Mouse (Mus musculus) hindbrain, embryonic 10.5 days (tissue): ENCODE measurements around the gene Cfd. TPM values are rescaled to one million over a fixed set of nuclear protein-coding genes. Genes with fewer than 3 reads are reported as not detected.

Experiments
- DNase-seq: peaks from one replicate; pipeline ENCODE4 v3.0.0-alpha.2; 2017; ENCODE audit warnings: low spot score
- H3K27ac ChIP-seq: fragments of 300-500 bp; sonication (generic); 2 replicates; pipeline ENCODE4 v1.5.1; 2016; ENCODE audit warnings: mild to moderate bottlenecking, moderate library complexity
- H3K27me3 ChIP-seq: fragments of 300-500 bp; sonication (generic); 2 replicates; pipeline ENCODE4 v1.6.1; 2016; ENCODE audit warnings: mild to moderate bottlenecking; ENCODE audit not compliant: poor library complexity, insufficient read depth, severe bottlenecking
- H3K36me3 ChIP-seq: fragments of 300-500 bp; sonication (generic); 2 replicates; pipeline ENCODE4 v1.6.1; 2016; ENCODE audit warnings: mild to moderate bottlenecking, moderate library complexity
- H3K4me1 ChIP-seq: fragments of 300-500 bp; sonication (generic); replicated peaks from 2 replicates; pipeline ENCODE4 v1.6.1; 2016; ENCODE audit warnings: mild to moderate bottlenecking
- H3K4me3 ChIP-seq: fragments of 300-500 bp; sonication (generic); 2 replicates; pipeline ENCODE4 v1.5.1; 2016; ENCODE audit warnings: mild to moderate bottlenecking, moderate library complexity
- H3K9me3 ChIP-seq: fragments of 300-500 bp; sonication (generic); 2 replicates; pipeline ENCODE4 v1.6.1; 2016; ENCODE audit warnings: mild to moderate bottlenecking, moderate library complexity
- WGBS: fragments of 180-500 bp; shearing (Covaris S2); methylation state at CpG from one replicate; pipeline ENCODE4 v1.1.7; 2016; 5-methylcytosine and 5-hydroxymethylcytosine counted together
- polyA plus RNA-seq: library from polyadenylated mRNA; unstranded; fragments of >200 nt; fragmentation: Nextera tagmentation; extraction: Ambion mirVana; gene quantifications from 2 replicates; pipeline ENCODE4 v1.2.1, GENCODE M21; 2016

The Cfd gene
- polyA plus RNA-seq, 1 experiment from 2014 or later = not detected

DNA sequence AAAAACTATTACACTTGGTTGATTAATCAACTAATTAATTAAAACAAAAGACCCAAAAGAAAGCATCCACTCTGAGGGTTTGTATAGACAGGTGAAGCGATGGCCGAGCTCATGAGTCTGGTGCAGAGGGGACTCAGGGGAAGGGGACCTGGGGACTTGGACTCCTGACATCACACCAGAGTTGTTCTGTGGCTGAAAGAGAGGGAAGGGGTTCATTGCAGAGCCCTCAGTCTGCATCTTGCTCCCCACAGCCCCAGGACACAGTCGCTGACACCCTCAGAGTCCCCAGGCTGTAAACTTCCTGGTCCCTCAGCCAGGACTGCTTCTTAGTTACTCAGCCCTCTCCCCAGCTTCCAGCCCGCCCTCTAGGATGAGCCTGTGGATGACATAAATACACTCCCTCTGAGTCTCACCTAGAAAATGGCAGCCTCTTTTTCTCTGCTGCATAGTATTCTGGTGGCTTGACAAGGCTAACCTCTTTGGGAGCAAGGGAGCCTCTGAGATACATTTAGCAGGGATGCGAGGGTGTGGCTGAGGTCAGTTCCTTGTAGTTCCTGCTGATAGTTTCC lies 27.0 kb downstream of the Cfd start:
- peaks cover 57% of the 10 kb centered on the region for H3K27me3 ChIP-seq
- H3K4me3 ChIP-seq = peak overlapping the region; percentile 73
- WGBS = 70% methylated on average over 5 of the region's 5 CpGs
- peaks cover 77% of the 10 kb centered on the region for H3K4me1 ChIP-seq
- DNase-seq = no peak
- H3K36me3 ChIP-seq = peaks cover 10% of the 10 kb centered on the region
- H3K27ac ChIP-seq = no peak overlapping the region
- no peaks in the 10 kb centered on the region for H3K9me3 ChIP-seq

GRCm38 (mm10) chr10:79918231-79919078 lies 27.8 kb downstream of the Cfd start:
- peak; percentile 33 for DNase-seq
- Histone ChIP-seq H3K9me3 (no peaks in the 10 kb centered on the region), H3K4me1 (peaks cover 77% of the 10 kb centered on the region), H3K27ac (peak overlapping the region; percentile 23; the same call in 1 of the 2 replicates), H3K27me3 (peaks cover 66% of the 10 kb centered on the region), H3K4me3 (peak overlapping the region; percentile 73), H3K36me3 (peaks cover 2% of the 10 kb centered on the region; the same call in 1 of the 2 replicates)
- 4% methylated on average over 35 of the region's 35 CpGs for WGBS

DNA sequence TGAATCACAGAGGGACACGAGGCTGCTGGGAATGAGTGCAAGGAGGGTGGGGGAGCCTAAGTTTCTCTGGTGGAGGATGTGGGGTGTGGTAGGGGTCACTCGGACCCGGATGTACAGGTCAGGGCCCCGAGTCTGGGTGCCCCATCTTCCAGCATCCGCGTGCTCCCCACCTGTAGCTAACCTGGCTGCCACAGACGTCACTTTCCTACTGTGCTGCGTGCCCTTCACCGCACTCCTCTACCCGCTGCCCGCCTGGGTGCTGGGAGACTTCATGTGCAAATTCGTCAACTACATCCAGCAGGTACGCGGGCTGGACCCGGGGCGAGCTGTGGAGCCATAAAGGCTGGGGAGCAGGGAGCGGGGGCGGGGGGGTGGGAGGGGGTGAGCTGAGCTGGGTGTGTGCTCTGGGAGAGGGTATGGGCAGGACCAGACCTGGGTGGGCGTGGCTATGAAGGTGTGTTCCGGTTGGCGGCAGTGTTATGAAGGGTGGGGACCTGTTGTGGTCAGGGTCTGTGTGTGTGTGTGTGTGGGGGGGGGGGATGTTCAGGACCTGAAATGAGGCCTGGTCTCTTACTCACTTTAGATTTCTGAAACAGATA lies 28.7 kb downstream of the Cfd start:
- 4% methylated on average over 20 of the region's 21 CpGs for WGBS
- Histone ChIP-seq H3K36me3 (no peaks in the 10 kb centered on the region), H3K27me3 (peaks cover 74% of the 10 kb centered on the region), H3K9me3 (no peaks in the 10 kb centered on the region), H3K4me1 (peaks cover 71% of the 10 kb centered on the region), H3K27ac (no peak overlapping the region), H3K4me3 (peak overlapping the region; percentile 44)
- no peak for DNase-seq

GRCm38 (mm10) chr10:79920056-79920890 lies 29.6 kb downstream of the Cfd start:
- peak overlapping the region; percentile 44 for H3K4me3 ChIP-seq
- H3K27me3 ChIP-seq = peaks cover 74% of the 10 kb centered on the region
- WGBS = 18% methylated on average over 26 of the region's 26 CpGs
- peaks cover 62% of the 10 kb centered on the region for H3K4me1 ChIP-seq
- no peaks in the 10 kb centered on the region for H3K36me3 ChIP-seq
- H3K9me3 ChIP-seq = no peaks in the 10 kb centered on the region
- H3K27ac ChIP-seq = peak overlapping the region; percentile 53
- DNase-seq = peak; percentile 47

DNA sequence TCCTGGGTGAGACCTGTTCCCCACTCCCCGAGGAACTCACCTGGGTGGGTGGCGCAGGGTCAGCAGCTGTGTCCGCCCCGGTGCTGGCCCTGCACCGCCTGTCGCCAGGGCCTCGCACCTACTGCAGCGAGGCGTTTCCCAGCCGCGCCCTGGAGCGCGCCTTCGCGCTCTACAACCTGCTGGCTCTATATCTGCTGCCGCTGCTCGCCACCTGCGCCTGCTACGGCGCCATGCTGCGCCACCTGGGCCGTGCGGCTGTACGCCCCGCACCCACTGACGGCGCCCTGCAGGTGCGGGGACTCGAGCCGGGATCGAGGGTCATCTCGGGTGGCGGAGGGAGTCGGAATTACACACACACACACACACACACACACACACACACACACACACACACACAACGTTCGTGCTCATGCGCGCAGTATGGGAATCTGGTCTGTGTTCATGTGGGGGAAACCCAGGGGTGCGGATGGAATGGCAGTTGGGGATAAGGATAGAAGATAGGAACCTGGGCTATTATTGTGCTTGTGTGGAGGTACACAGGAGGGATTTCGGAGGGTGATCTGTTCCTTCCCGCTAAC lies 30.4 kb downstream of the Cfd start, which contains the start of gene R3hdm4:
TSS of gene R3hdm4 (minus strand) at position 251 of the 578 bp plus-strand sequence.
- Histone ChIP-seq H3K9me3 (no peaks in the 10 kb centered on the region), H3K4me3 (peak within 1 kb of the TSS; percentile 44), H3K4me1 (peaks cover 62% of the 10 kb centered on the region), H3K36me3 (no peaks in the 10 kb centered on the region), H3K27ac (peak within 1 kb of the TSS; percentile 53), H3K27me3 (peaks cover 79% of the 10 kb centered on the region)
- DNase-seq = no peak
- 4% methylated on average over 41 of the region's 41 CpGs for WGBS

- 2% methylated on average over 34 of the region's 34 CpGs for WGBS
- DNase-seq = no peak
- peaks cover 84% of the 10 kb centered on the region for H3K27me3 ChIP-seq
Observed at GRCm38 (mm10) chr10:79921572-79921971, 30.9 kb downstream of the Cfd start.

GRCm38 (mm10) chr10:79924998-79925784 lies 34.5 kb downstream of the Cfd start:
- peaks cover 65% of the 10 kb centered on the region for H3K4me1 ChIP-seq
- H3K9me3 ChIP-seq = no peaks in the 10 kb centered on the region
- H3K27me3 ChIP-seq = peaks cover 58% of the 10 kb centered on the region

More at GRCm38 (mm10) chr10:79921572-79921971, 30.9 kb downstream of the Cfd start:
- Histone ChIP-seq H3K27ac (no peak overlapping the region), H3K36me3 (no peaks in the 10 kb centered on the region), H3K4me3 (peak overlapping the region; percentile 44), H3K9me3 (no peaks in the 10 kb centered on the region), H3K4me1 (peaks cover 62% of the 10 kb centered on the region)

DNA sequence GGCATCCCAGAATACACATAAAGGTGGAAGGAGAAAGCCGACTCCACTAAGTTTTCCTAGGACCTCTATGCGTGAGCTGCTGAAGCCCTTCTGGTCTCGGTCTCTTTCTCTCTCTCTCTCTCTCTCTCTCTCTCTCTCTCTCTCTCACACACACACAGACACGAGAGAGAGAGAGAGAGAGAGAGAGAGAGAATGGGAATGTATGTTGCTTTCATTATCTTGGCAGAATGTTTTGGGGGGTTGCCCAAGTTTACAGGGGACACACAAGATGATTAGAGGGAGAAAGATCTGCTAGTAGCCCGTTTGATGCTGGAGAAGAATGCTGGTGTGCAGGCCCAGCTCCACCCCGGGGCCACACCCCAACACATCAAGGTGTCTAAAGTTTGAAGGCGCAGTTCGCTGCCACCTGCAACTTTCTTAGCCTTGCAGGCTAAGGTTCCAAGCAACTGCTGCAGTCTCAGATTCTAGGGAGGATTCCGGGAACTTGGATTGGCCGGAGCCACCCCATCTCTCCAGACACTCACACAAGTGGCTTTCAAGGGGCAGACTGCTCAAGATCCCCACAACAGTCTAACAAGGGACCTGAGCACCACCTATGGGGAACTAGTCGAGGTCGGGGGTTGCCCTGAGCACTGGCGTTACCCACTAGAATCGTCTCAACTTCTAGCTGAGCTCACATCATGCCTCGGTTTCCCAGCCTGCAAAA lies 35.3 kb downstream of the Cfd start:
- Histone ChIP-seq H3K4me3 (peak overlapping the region; percentile 95), H3K4me1 (peaks cover 65% of the 10 kb centered on the region), H3K9me3 (no peaks in the 10 kb centered on the region), H3K36me3 (peaks cover 8% of the 10 kb centered on the region), H3K27ac (peak overlapping the region; percentile 96), H3K27me3 (peaks cover 58% of the 10 kb centered on the region)
- WGBS = 14% methylated on average over 15 of the region's 15 CpGs
- DNase-seq = no peak

More at GRCm38 (mm10) chr10:79924998-79925784, 34.5 kb downstream of the Cfd start:
- peak overlapping the region; percentile 18; the same call in 1 of the 2 replicates for H3K4me3 ChIP-seq
- peaks cover under 1% of the 10 kb centered on the region; the same call in 1 of the 2 replicates for H3K36me3 ChIP-seq
- peak; percentile 90 for DNase-seq
- 10% methylated on average over 29 of the region's 29 CpGs for WGBS
- H3K27ac ChIP-seq = no peak overlapping the region

- peak; percentile 90 for DNase-seq
- Histone ChIP-seq H3K4me1 (peaks cover 65% of the 10 kb centered on the region), H3K27ac (peak within 1 kb of the TSS; percentile 96), H3K27me3 (peaks cover 58% of the 10 kb centered on the region), H3K9me3 (no peaks in the 10 kb centered on the region), H3K36me3 (peaks cover 16% of the 10 kb centered on the region), H3K4me3 (peak within 1 kb of the TSS; percentile 95)
- under 1% methylated on average over 63 of the region's 63 CpGs for WGBS
Observed at GRCm38 (mm10) chr10:79926491-79927323, 36.1 kb downstream of the Cfd start, which contains the start of gene Arid3a. Arid3a (plus strand) TSS chr10:79927043.

DNA sequence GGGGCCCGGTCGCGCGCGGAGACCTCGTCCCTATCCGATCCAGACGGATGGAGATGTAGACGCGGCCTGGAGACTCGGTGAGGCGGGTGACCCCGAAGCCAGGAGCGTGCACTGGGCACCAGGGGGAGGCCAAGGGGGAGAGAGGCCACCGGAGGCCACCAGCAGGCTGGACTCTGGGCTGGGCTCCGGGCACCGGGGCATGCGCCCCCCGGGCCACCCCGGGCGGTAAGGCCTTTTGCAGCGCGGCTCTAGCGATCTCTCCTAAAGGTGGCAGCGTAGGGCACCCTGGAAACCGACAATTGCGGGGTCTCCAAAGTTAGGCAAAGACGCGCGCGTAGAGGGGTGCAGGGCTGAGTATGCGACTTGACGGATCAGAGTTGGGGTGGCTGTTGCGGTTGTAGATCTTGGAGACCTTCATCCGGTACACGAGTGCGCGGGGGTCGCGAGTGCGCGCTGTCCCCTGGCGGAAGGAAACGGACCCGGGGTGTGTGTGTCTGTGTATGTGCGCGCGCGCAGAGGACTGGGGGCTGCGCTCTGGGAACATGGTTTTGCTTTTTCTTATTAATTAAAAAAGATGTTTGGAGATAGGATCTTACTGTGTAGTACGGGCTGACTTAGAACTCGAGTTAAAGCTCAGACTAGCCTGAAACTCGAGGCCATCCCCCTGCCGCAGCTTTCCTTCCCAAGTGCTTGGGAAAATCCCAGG lies 36.8 kb downstream of the Cfd start:
- peaks cover 71% of the 10 kb centered on the region for H3K4me1 ChIP-seq
- peaks cover 58% of the 10 kb centered on the region for H3K27me3 ChIP-seq
- H3K4me3 ChIP-seq = peak overlapping the region; percentile 95

More for the DNA sequence above, 36.8 kb downstream of the Cfd start:
- H3K36me3 ChIP-seq = peaks cover 24% of the 10 kb centered on the region
- DNase-seq = no peak
- WGBS = under 1% methylated on average over 54 of the region's 54 CpGs
- H3K9me3 ChIP-seq = no peaks in the 10 kb centered on the region
- H3K27ac ChIP-seq = peak overlapping the region; percentile 96
